Mouse (Mus musculus): ENCODE data around the gene Ovol2. TPM values are rescaled to one million over a fixed set of nuclear protein-coding genes. Genes with fewer than 3 reads are reported as not detected.

The Ovol2 gene
- total RNA-seq, 2 experiments from 2014 or later, result not detected

GRCm38 (mm10) chr2:144329937-144330336 is 2.0 kb downstream of the Ovol2 start:
- ATAC-seq (replicated peaks; ENCODE audit: low FRiP score, low TSS enrichment, poor library complexity, severe bottlenecking), result no peak

GRCm38 (mm10) chr2:144329451-144329850 is 2.5 kb downstream of the Ovol2 start:
- ATAC-seq (replicated peaks; ENCODE audit: low FRiP score, low TSS enrichment, poor library complexity, severe bottlenecking), result no peak

DNA sequence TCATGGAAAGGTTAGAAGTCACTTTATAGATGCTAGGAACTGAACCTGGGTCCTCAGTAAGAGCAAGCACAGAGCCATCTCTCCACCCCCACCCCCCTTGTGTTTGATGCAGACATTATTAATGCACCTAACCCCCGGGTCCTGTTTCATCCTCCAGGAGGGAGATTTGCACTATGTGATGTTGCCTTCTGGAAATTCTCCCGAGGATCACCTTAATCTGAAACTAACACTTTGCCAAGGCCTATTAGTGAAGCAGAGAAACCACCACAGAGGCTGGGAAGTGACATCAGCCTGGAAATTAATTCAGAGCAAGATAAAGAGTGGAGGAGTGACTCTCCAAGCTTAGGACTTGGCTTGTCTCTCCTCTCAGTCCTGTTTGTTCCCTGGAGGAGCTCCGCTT is 7.7 kb downstream of the Ovol2 start:
- no peak for ATAC-seq (replicated peaks; ENCODE audit: low FRiP score, low TSS enrichment, poor library complexity, severe bottlenecking)

- no peak for ATAC-seq (replicated peaks; ENCODE audit: low FRiP score, low TSS enrichment, poor library complexity, severe bottlenecking)
Measured at GRCm38 (mm10) chr2:144311372-144311771, 20.6 kb downstream of the Ovol2 start.

- ATAC-seq (replicated peaks; ENCODE audit: low FRiP score, low TSS enrichment, poor library complexity, severe bottlenecking), result no peak
Measured at GRCm38 (mm10) chr2:144310273-144310672, 21.7 kb downstream of the Ovol2 start.

- ATAC-seq (replicated peaks; ENCODE audit: low FRiP score, low TSS enrichment, poor library complexity, severe bottlenecking), result no peak
Measured at GRCm38 (mm10) chr2:144308561-144308960, 23.4 kb downstream of the Ovol2 start.

DNA sequence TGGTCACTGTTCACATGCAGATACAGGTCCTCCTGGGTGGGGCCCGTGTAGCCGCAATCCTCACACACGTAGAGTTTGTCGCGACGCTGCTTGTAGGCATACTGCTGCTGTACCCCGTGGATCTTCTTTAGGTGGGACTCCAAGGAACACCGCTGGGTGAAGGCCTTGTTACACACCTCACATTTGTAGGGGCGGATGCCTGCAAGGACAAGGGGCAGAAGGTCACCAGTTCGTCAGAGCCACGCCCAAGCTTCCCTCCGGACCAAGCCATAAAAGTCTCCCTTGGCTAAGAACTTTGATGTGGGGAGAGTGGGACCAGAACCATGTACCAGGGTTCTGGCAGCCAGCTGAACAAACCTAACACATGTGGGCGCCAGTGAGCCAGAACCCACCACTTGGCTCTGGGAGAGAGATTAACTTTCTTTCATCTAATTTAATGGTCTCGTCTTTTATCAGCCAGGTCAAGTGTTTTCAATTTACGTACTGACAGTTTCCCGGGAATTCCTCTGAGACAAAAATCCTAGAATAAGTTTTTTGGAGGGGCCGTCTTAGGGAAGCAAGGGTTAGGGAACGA is 26.1 kb downstream of the Ovol2 start:
- ATAC-seq (replicated peaks; ENCODE audit: low FRiP score, low TSS enrichment, poor library complexity, severe bottlenecking), result no peak

DNA sequence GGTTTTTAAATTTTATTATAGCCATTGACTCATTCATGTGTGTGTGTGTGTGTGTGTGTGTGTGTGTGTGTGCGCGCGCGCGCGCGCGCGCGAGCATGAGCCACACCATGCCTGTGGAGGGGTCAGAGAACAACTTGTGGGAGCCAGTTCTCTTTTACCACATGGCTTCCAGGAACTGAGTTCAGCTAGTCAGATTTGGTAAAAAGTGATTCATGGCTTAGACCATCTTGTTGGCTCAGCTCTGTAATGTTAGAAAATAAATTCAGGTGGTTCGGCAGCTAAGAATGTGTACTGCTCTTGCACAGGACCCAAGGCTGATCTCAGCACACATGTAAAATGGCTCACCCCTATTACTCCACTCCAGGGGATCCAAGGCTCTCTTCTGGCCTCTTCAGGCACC is 30.8 kb downstream of the Ovol2 start:
- ATAC-seq (replicated peaks; ENCODE audit: low FRiP score, low TSS enrichment, poor library complexity, severe bottlenecking), result no peak

DNA sequence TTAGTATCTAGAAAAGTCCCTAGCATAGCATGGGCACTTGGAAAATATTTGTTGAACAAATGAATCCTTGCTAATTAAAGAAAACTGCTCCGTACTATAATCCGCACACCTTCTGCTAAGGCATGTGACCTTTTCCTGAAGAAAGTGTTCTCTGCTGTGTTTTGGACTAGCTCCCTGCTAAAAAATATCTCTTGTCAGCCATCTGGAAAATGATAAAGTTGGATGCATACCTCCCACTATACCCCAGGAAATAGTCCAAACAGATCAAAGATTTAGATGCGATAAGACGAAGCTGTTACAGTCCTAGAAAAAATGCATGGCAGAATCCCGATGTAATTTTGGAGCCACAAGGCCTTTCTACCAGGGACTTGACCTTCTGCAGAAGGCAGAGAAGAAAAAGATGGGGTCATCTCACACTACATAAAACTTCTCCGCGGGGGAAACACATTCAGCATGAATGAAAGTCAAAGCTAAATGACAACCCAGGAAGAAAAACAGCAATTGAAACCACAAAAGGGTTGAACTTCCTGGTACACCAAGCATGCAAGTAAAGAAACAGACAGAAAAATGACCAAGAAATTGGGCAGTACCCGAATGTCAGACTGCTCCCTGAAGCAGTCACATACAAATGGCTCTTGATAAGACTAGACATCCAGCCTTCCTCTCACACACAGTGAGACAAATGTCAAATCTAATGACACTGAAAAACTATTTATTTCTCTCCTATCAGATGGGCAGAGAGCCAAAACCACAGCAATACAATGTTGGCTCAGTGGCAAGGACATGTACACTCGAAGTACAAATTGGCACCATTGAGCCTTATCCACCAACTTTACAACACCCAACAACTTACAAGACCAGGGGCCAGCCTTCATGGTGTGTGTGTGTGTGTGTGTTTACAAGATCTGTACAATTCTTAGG is 31.9 kb downstream of the Ovol2 start:
- ATAC-seq (replicated peaks; ENCODE audit: low FRiP score, low TSS enrichment, poor library complexity, severe bottlenecking), result peak; percentile 67

DNA sequence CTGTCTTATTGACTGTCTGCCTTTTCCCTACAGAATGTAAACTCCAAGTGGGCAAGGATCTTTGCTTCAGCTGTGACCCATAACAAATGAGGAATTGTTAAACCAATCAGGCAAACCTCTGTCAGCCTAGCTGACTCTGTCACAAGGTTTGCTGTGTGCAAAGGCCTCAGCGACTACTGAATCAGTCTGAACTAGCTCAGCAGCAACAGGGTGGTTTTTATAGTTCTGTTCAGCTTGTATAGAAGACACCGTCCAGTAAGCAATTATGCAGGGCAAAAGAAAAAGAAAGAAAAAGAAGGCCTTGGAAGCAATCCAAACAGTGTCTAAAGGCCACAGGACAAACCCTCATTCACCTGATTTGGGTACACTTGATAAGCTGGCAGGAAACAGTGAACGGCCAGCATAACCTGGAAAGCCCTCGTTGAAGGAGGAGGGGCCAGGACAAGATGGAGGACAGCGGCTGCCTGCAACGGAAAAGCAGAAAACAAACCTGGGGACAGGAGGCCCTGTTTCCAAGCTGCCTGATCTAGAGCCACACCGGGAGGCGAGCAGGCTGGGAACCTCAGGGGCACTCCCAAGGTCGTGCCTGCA is 36.7 kb downstream of the Ovol2 start:
- ATAC-seq (replicated peaks; ENCODE audit: low FRiP score, low TSS enrichment, poor library complexity, severe bottlenecking), result peak; percentile 58

DNA sequence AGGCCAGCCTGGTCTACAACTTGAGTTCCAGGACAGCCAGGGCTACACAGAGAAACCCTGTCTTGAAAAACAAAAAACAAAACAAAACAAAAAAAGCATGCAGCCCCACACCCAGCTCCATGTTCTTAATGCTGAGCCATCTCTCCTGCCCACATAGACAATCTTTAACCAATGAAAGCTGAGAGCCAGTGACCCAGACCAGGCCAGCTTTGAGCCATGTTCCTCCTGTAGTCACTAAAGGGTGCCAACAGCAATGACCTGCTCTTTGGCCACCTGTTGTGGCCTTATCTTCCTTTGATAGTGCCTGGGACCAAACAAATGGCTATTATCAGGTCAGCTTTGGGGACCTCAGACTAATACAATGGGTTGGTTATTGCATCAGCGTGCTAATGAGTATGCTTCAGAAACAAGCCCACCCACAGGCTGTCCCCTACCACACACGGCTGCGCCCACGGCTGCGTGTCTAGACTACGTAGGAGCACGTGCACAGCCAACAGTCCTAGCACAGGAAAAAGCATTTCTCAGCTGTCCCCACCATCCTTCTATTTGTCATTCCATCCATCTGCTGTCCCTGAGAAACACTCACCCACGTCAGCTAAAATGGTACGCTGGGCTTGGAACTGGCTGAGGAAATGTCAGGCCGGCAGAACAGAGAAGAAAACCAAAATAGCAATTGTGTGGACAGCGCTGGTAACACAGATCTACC is 40.2 kb downstream of the Ovol2 start:
- no peak for ATAC-seq (replicated peaks; ENCODE audit: low FRiP score, low TSS enrichment, poor library complexity, severe bottlenecking)

- no peak for ATAC-seq (replicated peaks; ENCODE audit: low FRiP score, low TSS enrichment, poor library complexity, severe bottlenecking)
Measured at GRCm38 (mm10) chr2:144290321-144290720, 41.6 kb downstream of the Ovol2 start.

GRCm38 (mm10) chr2:144281417-144281816 is 50.5 kb downstream of the Ovol2 start:
- no peak for ATAC-seq (replicated peaks; ENCODE audit: low FRiP score, low TSS enrichment, poor library complexity, severe bottlenecking)

GRCm38 (mm10) chr2:144280568-144280967 is 51.4 kb downstream of the Ovol2 start:
- ATAC-seq (replicated peaks; ENCODE audit: low FRiP score, low TSS enrichment, poor library complexity, severe bottlenecking), result no peak

GRCm38 (mm10) chr2:144279742-144280141 is 52.2 kb downstream of the Ovol2 start:
- ATAC-seq (replicated peaks; ENCODE audit: low FRiP score, low TSS enrichment, poor library complexity, severe bottlenecking), result peak; percentile 73

DNA sequence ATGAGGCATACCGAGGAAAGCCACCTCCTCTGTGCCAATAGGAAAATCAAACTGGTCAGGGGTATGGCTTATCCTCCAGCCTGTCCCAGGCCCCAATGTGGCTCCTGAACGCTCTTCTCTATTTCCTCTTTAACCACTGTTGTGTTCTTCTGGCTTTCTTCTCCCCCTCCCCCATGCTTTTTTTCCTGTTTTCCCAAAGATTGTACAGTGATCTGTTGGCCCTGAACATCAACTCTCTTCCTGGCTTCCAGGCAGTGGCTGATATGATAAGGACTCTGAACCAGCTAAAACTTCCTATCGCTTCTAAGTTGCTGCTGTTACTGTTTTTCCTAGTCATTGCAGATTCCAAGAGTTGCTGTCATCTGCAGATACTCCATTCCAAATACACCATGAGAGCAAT is 55.1 kb downstream of the Ovol2 start:
- ATAC-seq (replicated peaks; ENCODE audit: low FRiP score, low TSS enrichment, poor library complexity, severe bottlenecking), result no peak

GRCm38 (mm10) chr2:144274741-144275140 is 57.2 kb downstream of the Ovol2 start:
- no peak for ATAC-seq (replicated peaks; ENCODE audit: low FRiP score, low TSS enrichment, poor library complexity, severe bottlenecking)

GRCm38 (mm10) chr2:144272088-144272487 is 59.9 kb downstream of the Ovol2 start:
- ATAC-seq (replicated peaks; ENCODE audit: low FRiP score, low TSS enrichment, poor library complexity, severe bottlenecking), result no peak

DNA sequence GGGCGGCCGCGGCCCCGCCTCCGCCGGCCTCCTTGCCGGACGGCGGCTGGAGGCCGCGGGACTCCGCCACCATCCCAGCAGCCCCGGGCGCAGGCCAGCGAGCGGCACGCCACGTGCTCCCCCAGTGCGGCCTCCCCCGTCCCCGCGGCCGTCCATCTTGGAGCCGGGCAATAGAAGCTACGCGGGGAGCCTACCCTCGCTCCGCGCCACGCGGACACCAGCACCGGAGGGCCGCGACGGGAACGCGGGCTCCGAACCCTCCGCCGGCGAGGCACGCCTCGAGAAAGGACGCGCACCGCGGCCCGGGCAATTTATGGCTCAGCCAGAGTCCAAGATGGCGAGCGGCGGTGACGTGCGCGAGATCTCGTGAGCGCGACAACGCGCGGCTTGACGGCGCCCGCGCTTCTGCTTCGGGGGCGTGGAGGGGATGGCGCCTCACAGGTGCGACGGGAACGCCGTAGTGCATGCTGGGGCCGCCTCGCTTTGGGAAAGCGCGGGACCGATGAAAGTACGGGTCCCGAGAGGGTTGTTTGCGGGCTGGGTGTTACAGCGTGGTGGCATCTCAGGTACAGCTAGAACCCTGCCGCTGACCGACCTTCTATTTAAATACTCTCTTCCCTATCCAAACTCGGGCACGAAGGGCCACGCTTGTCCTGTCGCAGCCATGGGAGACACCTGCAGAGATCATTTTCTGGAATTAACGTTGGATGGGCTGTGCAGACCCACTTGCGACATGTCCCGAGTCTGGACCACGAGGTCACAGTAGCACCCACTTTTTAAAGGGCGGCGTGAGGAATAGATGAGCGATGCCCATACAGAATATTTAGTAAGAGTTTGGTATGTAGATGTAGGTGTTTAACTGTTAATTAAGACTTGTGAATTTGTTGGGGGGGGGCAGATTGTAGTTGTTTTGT is 61.2 kb downstream of the Ovol2 start, which contains the start of the genes Mgme1 and Snx5:
Gene Mgme1 (plus strand): TSS at position 157 of the 914 bp plus-strand sequence.
Gene Snx5 (minus strand): TSS at position 400 of the 914 bp plus-strand sequence.
- ATAC-seq (replicated peaks; ENCODE audit: low FRiP score, low TSS enrichment, poor library complexity, severe bottlenecking), result peak; percentile 85
